Mouse (Mus musculus): ENCODE data around the gene Synpo2. TPM values are rescaled to one million over a fixed set of nuclear protein-coding genes. Genes with fewer than 3 reads are reported as not detected.
A peak's percentile ranks its signal among the peaks of the same experiment; 100 is the strongest.

The Synpo2 gene
- polyA plus RNA-seq, 1 experiment from 2014 or later = 12.8 TPM

DNA sequence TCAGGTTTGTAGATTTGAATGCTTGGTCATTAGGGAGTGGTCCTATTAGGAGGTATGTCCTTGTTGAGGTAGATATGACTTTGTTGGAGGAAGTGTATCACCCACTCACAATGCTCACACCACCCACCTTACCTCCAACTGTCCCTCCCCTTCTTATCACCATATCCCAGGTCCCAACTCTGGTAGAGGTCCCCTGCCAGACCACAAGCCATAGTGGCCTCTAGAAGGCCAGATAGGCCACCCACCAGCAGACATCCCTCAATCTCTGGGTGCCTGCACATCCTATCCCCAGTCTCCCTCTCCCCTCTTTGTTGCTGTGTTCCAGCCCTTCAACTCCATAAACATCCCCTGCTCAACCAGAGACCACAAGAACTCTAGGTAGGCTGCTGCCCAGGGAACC lies 44.3 kb downstream of the Synpo2 start:
- no peak overlapping the region for H3K4me3 ChIP-seq (ENCODE audit: low read depth, low read length)
- peaks cover 22% of the 10 kb centered on the region for H3K4me1 ChIP-seq (ENCODE audit: control insufficient read depth, insufficient read depth, low read length)
- DNase-seq (ENCODE audit: low spot score) (no peak), ATAC-seq (ENCODE audit: low read depth) (no peak)
- no peak overlapping the region for H3K27ac ChIP-seq (replicated peaks; ENCODE audit: low read depth, low read length)
- no peaks in the 10 kb centered on the region for H3K9me3 ChIP-seq (ENCODE audit: control insufficient read depth, low read length)
- H3K27me3 ChIP-seq (replicated peaks; ENCODE audit: control insufficient read depth, insufficient read depth, low read length) = no peaks in the 10 kb centered on the region
- H3K36me3 ChIP-seq (ENCODE audit: control insufficient read depth, insufficient read depth, low read length) = no peaks in the 10 kb centered on the region
- no peak overlapping the region for H3K4me2 ChIP-seq (ENCODE audit: low read depth, low read length)
- no peak overlapping the region for H3K9ac ChIP-seq (ENCODE audit: low read depth, low read length)

DNA sequence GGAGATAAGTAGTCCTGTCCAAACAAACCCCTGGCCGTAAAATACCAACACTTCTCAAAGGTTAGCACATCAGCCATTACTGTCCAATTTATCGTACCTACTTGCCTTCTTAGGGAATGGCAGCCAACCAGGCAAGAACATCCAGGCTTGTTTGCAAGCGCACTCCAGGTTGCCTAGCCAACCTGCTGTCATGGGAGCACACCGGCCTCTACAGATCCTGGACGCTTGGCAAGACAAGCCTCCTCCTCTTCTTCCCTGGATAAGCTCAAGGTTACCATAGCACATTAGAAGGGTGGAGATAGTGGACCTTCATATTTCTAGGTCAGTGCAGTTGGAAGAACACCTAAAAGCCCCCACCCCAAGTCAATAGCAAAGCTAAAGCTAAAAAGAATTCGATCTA lies 45.6 kb downstream of the Synpo2 start:
- H3K36me3 ChIP-seq (ENCODE audit: control insufficient read depth, insufficient read depth, low read length) = no peaks in the 10 kb centered on the region
- ATAC-seq (ENCODE audit: low read depth) (no peak), DNase-seq (ENCODE audit: low spot score) (no peak)
- H3K9me3 ChIP-seq (ENCODE audit: control insufficient read depth, low read length) = no peaks in the 10 kb centered on the region
- 75% methylated on average over 6 of the region's 6 CpGs for WGBS
- H3K4me2 ChIP-seq (ENCODE audit: low read depth, low read length) = no peak overlapping the region
- peaks cover 22% of the 10 kb centered on the region for H3K4me1 ChIP-seq (ENCODE audit: control insufficient read depth, insufficient read depth, low read length)
- no peak overlapping the region for H3K27ac ChIP-seq (replicated peaks; ENCODE audit: low read depth, low read length)
- H3K27me3 ChIP-seq (replicated peaks; ENCODE audit: control insufficient read depth, insufficient read depth, low read length) = no peaks in the 10 kb centered on the region
- no peak overlapping the region for H3K4me3 ChIP-seq (ENCODE audit: low read depth, low read length)
- H3K9ac ChIP-seq (ENCODE audit: low read depth, low read length) = no peak overlapping the region

DNA sequence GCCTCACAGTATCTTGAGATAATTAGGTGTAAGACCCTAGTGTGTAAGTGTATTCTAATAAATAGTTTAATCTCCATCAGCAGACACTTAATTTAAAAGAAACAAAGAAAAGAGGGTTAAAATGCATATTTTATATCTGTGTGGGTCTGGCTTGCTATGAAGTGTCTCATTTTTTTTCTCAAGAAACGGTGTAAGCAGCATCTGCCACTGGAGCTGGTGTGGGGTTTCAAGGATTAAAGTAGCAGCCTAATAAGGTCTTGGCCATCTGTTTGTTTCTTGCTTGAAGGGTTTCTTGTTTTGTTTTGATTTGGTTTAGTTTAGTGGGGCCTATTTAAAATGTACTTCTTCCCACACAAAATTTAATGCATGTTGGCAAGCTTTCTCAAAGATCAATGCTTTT lies 46.1 kb downstream of the Synpo2 start:
- Histone ChIP-seq H3K27me3 (replicated peaks; ENCODE audit: control insufficient read depth, insufficient read depth, low read length) (no peaks in the 10 kb centered on the region), H3K4me3 (ENCODE audit: low read depth, low read length) (no peak overlapping the region), H3K4me2 (ENCODE audit: low read depth, low read length) (no peak overlapping the region), H3K9me3 (ENCODE audit: control insufficient read depth, low read length) (no peaks in the 10 kb centered on the region), H3K36me3 (ENCODE audit: control insufficient read depth, insufficient read depth, low read length) (no peaks in the 10 kb centered on the region), H3K27ac (replicated peaks; ENCODE audit: low read depth, low read length) (no peak overlapping the region), H3K4me1 (ENCODE audit: control insufficient read depth, insufficient read depth, low read length) (peaks cover 22% of the 10 kb centered on the region), H3K9ac (ENCODE audit: low read depth, low read length) (no peak overlapping the region)
- 26% methylated on average over 1 of the region's 1 CpGs for WGBS
- ATAC-seq (ENCODE audit: low read depth) (no peak), DNase-seq (ENCODE audit: low spot score) (no peak)

DNA sequence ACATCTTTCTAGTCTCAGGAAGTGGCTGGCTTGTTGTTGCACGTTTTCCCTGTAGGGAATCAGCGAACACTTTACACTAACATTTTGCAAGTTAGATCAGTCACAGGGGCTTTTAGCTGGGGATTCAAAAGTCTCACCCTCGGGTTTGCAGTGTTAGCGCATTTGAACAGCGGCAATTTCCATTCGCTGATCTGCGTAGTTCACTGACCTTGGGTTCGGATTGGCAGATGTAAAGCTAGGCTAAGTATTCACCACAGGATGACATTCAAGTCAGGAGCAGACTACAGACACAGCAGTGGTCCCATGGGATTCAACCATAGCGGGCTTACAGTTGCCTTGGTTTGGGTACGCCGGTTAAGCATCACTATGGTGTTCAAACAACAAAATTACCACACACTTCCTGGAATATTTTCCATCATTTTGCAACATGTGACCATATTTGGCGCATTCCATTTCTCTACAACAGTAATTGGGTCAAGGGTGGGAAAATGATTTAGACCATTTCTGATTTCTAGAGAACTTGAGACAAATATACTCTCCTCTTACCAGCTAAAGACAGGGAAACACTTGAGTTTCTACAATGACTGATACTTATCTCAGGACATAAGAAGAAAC lies 47.2 kb downstream of the Synpo2 start:
- WGBS = 68% methylated on average over 12 of the region's 12 CpGs
- Histone ChIP-seq H3K4me3 (ENCODE audit: low read depth, low read length) (no peak overlapping the region), H3K9ac (ENCODE audit: low read depth, low read length) (no peak overlapping the region), H3K27ac (replicated peaks; ENCODE audit: low read depth, low read length) (peak overlapping the region; percentile 83; the same call in 1 of the 2 replicates), H3K9me3 (ENCODE audit: control insufficient read depth, low read length) (no peaks in the 10 kb centered on the region), H3K4me1 (ENCODE audit: control insufficient read depth, insufficient read depth, low read length) (peaks cover 22% of the 10 kb centered on the region), H3K27me3 (replicated peaks; ENCODE audit: control insufficient read depth, insufficient read depth, low read length) (no peaks in the 10 kb centered on the region), H3K36me3 (ENCODE audit: control insufficient read depth, insufficient read depth, low read length) (no peaks in the 10 kb centered on the region), H3K4me2 (ENCODE audit: low read depth, low read length) (no peak overlapping the region)
- ATAC-seq (ENCODE audit: low read depth) (0 out of 2 replicates have a peak, but pooled peaks have one; percentile 13), DNase-seq (ENCODE audit: low spot score) (no peak)

DNA sequence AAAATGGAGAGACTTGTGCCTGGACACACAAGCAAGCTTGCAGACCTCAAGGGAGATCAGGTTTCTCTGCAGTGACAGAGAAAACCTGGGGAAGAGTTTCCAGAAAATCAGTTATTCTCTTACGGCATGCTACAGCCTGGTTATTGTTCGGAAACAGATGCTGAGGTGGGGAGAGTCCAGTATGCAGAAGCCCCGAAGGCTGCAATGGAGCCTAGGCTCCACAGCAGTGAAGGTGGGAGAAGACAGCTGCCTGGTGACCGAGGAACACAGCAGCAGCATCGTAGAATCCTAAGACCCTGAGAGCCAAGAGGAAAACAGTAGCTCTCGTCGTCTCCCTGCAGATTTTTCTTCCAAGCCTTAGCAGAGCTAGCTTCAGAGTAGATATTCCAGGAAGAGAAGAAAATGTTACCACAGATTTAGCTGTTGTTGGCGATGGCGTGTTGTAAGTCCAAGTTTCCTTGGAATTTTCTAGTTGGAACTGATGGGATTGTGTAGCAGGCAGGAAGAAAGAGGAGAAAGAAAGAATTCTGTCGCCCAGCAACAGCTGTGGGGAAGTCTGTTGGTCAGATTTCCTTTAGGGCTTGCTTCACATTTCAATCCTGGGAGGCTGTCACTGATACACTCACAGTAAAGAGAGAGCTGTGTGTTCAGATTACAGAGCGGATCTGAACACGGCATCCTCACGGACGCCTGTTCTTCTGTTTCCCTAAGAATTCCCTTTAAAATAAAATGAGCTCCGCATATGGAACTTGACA lies 48.4 kb downstream of the Synpo2 start:
- no peaks in the 10 kb centered on the region for H3K36me3 ChIP-seq (ENCODE audit: control insufficient read depth, insufficient read depth, low read length)
- H3K9me3 ChIP-seq (ENCODE audit: control insufficient read depth, low read length) = no peaks in the 10 kb centered on the region
- no peaks in the 10 kb centered on the region for H3K27me3 ChIP-seq (replicated peaks; ENCODE audit: control insufficient read depth, insufficient read depth, low read length)
- 39% methylated on average over 15 of the region's 15 CpGs for WGBS
- peak overlapping the region; percentile 83 for H3K27ac ChIP-seq (replicated peaks; ENCODE audit: low read depth, low read length)
- peak overlapping the region; percentile 47 for H3K9ac ChIP-seq (ENCODE audit: low read depth, low read length)
- peak overlapping the region; percentile 41 for H3K4me2 ChIP-seq (ENCODE audit: low read depth, low read length)
- H3K4me1 ChIP-seq (ENCODE audit: control insufficient read depth, insufficient read depth, low read length) = peaks cover 22% of the 10 kb centered on the region
- ATAC-seq (ENCODE audit: low read depth) (peak; percentile 53), DNase-seq (ENCODE audit: low spot score) (peak; percentile 68)
- H3K4me3 ChIP-seq (ENCODE audit: low read depth, low read length) = no peak overlapping the region

DNA sequence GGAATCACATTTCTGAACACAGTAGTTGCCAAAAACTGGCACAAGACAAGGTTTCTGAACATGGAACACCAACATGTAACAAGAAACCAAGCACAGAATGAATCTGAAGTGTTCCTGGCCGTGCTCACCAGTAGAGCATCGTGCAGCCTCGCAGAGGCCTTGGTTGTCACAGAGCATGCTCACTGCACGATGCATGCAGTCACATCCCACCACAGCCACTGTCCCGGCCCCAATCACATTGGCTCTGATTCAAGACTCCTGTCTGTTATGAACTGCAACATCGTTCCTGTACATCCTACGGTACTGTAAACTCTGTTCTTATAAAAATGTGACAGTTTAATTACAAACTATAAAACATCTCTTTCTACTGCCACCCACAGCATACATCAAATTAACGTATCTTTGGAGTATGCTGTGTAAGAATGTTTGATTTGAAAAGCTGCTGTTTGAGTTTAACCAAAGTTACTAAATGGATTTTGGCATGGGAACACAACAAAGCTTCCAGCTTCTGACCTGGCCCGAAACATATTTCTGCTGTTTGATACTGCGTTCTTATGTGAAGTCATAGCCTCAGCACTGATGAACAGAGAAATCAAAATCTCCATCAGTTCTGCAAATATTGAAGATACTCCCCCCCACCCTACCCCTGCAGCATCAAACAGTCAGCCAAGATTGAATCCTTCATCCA lies 50.6 kb downstream of the Synpo2 start:
- no peaks in the 10 kb centered on the region for H3K36me3 ChIP-seq (ENCODE audit: control insufficient read depth, insufficient read depth, low read length)
- ATAC-seq (ENCODE audit: low read depth) (no peak), DNase-seq (ENCODE audit: low spot score) (no peak)
- H3K27ac ChIP-seq (replicated peaks; ENCODE audit: low read depth, low read length) = no peak overlapping the region
- 76% methylated on average over 10 of the region's 10 CpGs for WGBS
- H3K4me3 ChIP-seq (ENCODE audit: low read depth, low read length) = no peak overlapping the region
- peaks cover 22% of the 10 kb centered on the region for H3K4me1 ChIP-seq (ENCODE audit: control insufficient read depth, insufficient read depth, low read length)
- no peaks in the 10 kb centered on the region for H3K27me3 ChIP-seq (replicated peaks; ENCODE audit: control insufficient read depth, insufficient read depth, low read length)
- H3K9me3 ChIP-seq (ENCODE audit: control insufficient read depth, low read length) = no peaks in the 10 kb centered on the region
- no peak overlapping the region for H3K9ac ChIP-seq (ENCODE audit: low read depth, low read length)
- H3K4me2 ChIP-seq (ENCODE audit: low read depth, low read length) = no peak overlapping the region

DNA sequence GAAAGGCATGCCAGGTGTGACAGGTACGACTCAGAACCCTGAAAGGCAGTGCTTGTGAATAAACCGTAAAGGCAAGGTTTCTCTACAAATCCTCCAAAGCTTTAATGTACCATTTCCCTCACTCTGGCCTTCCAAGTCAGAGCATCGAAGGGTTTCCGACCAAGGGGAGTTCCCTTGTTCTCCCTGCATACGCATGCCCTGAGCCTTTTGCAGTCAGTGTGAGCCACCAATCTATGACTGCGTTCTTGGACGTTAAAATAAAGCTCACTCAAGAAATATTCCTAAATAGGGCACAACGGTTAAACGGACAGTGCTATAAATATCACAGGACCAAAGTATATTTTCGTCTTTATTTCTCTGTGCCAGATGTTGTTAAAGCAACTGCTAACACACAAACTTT lies 51.7 kb downstream of the Synpo2 start:
- Histone ChIP-seq H3K27ac (replicated peaks; ENCODE audit: low read depth, low read length) (no peak overlapping the region), H3K27me3 (replicated peaks; ENCODE audit: control insufficient read depth, insufficient read depth, low read length) (no peaks in the 10 kb centered on the region), H3K4me2 (ENCODE audit: low read depth, low read length) (no peak overlapping the region), H3K36me3 (ENCODE audit: control insufficient read depth, insufficient read depth, low read length) (no peaks in the 10 kb centered on the region), H3K4me3 (ENCODE audit: low read depth, low read length) (no peak overlapping the region), H3K4me1 (ENCODE audit: control insufficient read depth, insufficient read depth, low read length) (peaks cover 29% of the 10 kb centered on the region), H3K9me3 (ENCODE audit: control insufficient read depth, low read length) (no peaks in the 10 kb centered on the region), H3K9ac (ENCODE audit: low read depth, low read length) (no peak overlapping the region)
- WGBS = 77% methylated on average over 10 of the region's 10 CpGs
- ATAC-seq (ENCODE audit: low read depth) (no peak), DNase-seq (ENCODE audit: low spot score) (no peak)

DNA sequence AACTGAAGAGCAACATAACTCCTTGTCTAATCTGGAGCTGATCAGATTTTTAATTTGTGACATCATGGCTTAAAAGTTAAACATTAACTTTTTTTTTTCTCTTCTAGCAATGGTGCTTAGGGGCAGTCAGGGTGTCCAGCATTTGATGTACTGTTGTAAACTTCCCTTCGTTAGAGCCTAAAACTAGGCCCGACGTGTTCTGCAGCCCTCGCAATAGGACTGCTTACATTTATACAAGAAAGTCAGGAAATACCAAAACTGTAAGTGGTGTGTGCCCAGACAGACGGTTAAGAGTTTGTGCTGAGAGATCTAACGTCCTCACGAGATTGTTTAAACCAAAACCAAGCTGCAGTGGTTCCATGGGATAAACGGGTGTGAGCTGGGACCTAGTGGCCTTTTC lies 56.4 kb downstream of the Synpo2 start:
- Histone ChIP-seq H3K27ac (replicated peaks; ENCODE audit: low read depth, low read length) (peak overlapping the region; percentile 56), H3K9me3 (ENCODE audit: control insufficient read depth, low read length) (no peaks in the 10 kb centered on the region), H3K9ac (ENCODE audit: low read depth, low read length) (no peak overlapping the region), H3K36me3 (ENCODE audit: control insufficient read depth, insufficient read depth, low read length) (no peaks in the 10 kb centered on the region), H3K4me1 (ENCODE audit: control insufficient read depth, insufficient read depth, low read length) (peaks cover 23% of the 10 kb centered on the region), H3K4me2 (ENCODE audit: low read depth, low read length) (no peak overlapping the region), H3K4me3 (ENCODE audit: low read depth, low read length) (no peak overlapping the region), H3K27me3 (replicated peaks; ENCODE audit: control insufficient read depth, insufficient read depth, low read length) (no peaks in the 10 kb centered on the region)
- ATAC-seq (ENCODE audit: low read depth) = no peak
- DNase-seq (ENCODE audit: low spot score) = no peak
- whole genome bisulfite sequencing = 46% methylated on average over 8 of the region's 8 CpGs
